Mouse (Mus musculus) heart, postnatal 0 days (tissue): Measurements from ENCODE around the gene Abca17. TPM values are rescaled to one million over a fixed set of nuclear protein-coding genes. Genes with fewer than 3 reads are reported as not detected.

Experiments used
- ATAC-seq: fragments of 200-750 bp; cut with Nextera tagmentation; 2 replicates; pipeline ENCODE4 v1.8.0; 2017; ENCODE audit warnings: low read depth, moderate number of reproducible peaks, moderate library complexity; ENCODE audit not compliant: insufficient read depth
- DNase-seq: peaks from one replicate; pipeline ENCODE4 v3.0.0-alpha.2; 2016; ENCODE audit warnings: low spot score
- H3K27ac ChIP-seq: fragments of 300-500 bp; sonication (generic); 2 replicates; pipeline ENCODE4 v1.5.1; 2014; ENCODE audit warnings: low read depth, mild to moderate bottlenecking
- H3K27me3 ChIP-seq: fragments of 300-500 bp; sonication (generic); 2 replicates; pipeline ENCODE4 v1.6.1; 2014; ENCODE audit warnings: low read length, mixed read lengths; ENCODE audit not compliant: control insufficient read depth, insufficient read depth
- H3K36me3 ChIP-seq: fragments of 300-500 bp; sonication (generic); replicated peaks from 2 replicates; pipeline ENCODE4 v1.6.1; 2014; ENCODE audit warnings: low read length, mixed read lengths; ENCODE audit not compliant: control insufficient read depth, insufficient read depth
- H3K4me1 ChIP-seq: fragments of 300-500 bp; sonication (generic); 2 replicates; pipeline ENCODE4 v1.6.1; 2014; ENCODE audit warnings: antibody characterized with exemption; ENCODE audit not compliant: control insufficient read depth, insufficient read depth
- H3K4me2 ChIP-seq: fragments of 300-500 bp; sonication (generic); 2 replicates; pipeline ENCODE4 v1.6.1; 2014; ENCODE audit warnings: low read depth, mild to moderate bottlenecking, low read length, moderate library complexity
- H3K4me3 ChIP-seq: fragments of 300-500 bp; sonication (generic); 2 replicates; pipeline ENCODE4 v1.5.1; 2014; ENCODE audit warnings: low read depth, low read length
- H3K9ac ChIP-seq: fragments of 300-500 bp; sonication (generic); replicated peaks from 2 replicates; pipeline ENCODE4 v1.6.1; 2014; ENCODE audit warnings: low read depth, low read length, mixed read lengths
- H3K9me3 ChIP-seq: fragments of 300-500 bp; sonication (generic); replicated peaks from 2 replicates; pipeline ENCODE4 v1.6.1; 2016; ENCODE audit warnings: low read length; ENCODE audit not compliant: control insufficient read depth
- CTCF ChIP-seq: IDR thresholded peaks from 2 replicates; pipeline ENCODE4 v1.5.1; 2016; ENCODE audit warnings: antibody characterized with exemption, control low read depth, low read depth
- EP300 ChIP-seq: IDR thresholded peaks from 2 replicates; pipeline ENCODE4 v1.6.1; 2016; ENCODE audit warnings: antibody characterized with exemption, low read depth
- WGBS: fragments of 180-500 bp; shearing (Covaris S2); extraction: QIAGEN DNeasy Blood & Tissue Kit; methylation state at CpG from one replicate; pipeline ENCODE4 v1.1.7; 2014; 5-methylcytosine and 5-hydroxymethylcytosine counted together
- polyA plus RNA-seq: library from polyadenylated mRNA; unstranded; fragments of >200 nt; fragmentation: Nextera tagmentation; extraction: Ambion mirVana; gene quantifications from 2 replicates; pipeline ENCODE4 v1.2.1, GENCODE M21; 2015
- total RNA-seq: library from RNA; depleted of rRNA; stranded (reverse); fragments of >200 nt; gene quantifications from 2 replicates; pipeline ENCODE4 v1.2.3, GENCODE M21; 2014; ENCODE audit warnings: low replicate concordance

Gene Abca17
- total and polyA plus RNA-seq, 2 experiments from 2014 or later, result not detected

DNA sequence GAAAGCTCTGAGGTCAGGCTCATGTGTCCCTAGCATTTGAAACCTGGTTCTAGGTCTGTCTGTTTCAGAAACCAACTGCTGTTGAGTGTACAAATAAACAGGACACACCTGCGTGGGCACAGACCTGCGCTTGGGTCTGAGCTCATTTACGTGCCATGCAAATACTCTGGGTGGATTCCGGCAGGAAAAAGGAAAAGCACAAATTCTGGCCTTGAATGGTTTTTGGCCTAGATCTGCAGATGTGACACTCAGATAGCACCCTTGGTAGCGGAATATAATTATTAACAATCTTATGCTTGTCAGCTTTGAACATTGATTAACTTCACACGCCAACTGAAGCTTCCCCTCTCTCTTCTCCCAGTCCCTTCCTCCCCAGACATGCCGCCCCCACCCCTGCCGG, 4.4 kb upstream of the Abca17 start:
- DNase-seq (no peak), ATAC-seq (no peak)
- no peak overlapping the region for H3K27ac ChIP-seq
- no peaks in the 10 kb centered on the region for H3K36me3 ChIP-seq
- no peak overlapping the region for H3K9ac ChIP-seq
- 83% methylated on average over 8 of the region's 8 CpGs for WGBS
- peaks cover 7% of the 10 kb centered on the region; the same call in 1 of the 2 replicates for H3K4me1 ChIP-seq
- no peak for TF ChIP-seq EP300
- no peak for TF ChIP-seq CTCF
- H3K27me3 ChIP-seq, result peaks cover 9% of the 10 kb centered on the region
- H3K9me3 ChIP-seq, result no peaks in the 10 kb centered on the region
- no peak overlapping the region for H3K4me3 ChIP-seq
- no peak overlapping the region for H3K4me2 ChIP-seq

DNA sequence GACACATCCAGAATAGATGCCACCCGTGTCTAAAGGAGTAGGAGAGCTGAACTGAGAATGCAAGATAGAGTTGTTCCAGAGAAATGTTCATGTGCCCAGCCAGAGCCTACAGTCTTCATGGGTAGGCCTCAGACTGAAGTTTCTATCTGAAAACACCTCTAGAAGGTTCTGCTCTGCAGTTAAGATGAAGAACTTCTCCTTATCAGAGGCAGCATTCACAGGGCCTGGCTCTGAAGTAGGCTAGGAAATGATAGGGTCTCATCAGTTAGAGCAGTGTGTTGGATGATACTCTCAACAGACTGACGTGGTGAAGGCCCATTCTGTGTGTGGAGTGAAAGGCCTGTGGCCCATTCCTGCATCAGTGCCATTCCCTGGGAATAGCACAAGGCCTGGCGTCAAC, 3.1 kb upstream of the Abca17 start:
- H3K9ac ChIP-seq, result no peak overlapping the region
- H3K4me3 ChIP-seq, result no peak overlapping the region
- TF ChIP-seq CTCF (no peak), EP300 (no peak)
- no peaks in the 10 kb centered on the region for H3K36me3 ChIP-seq
- H3K27ac ChIP-seq, result no peak overlapping the region
- H3K27me3 ChIP-seq, result peaks cover 18% of the 10 kb centered on the region
- 83% methylated on average over 3 of the region's 3 CpGs for WGBS
- H3K4me2 ChIP-seq, result no peak overlapping the region
- H3K9me3 ChIP-seq, result no peaks in the 10 kb centered on the region
- DNase-seq, result no peak
- no peak for ATAC-seq
- peaks cover 7% of the 10 kb centered on the region; the same call in 1 of the 2 replicates for H3K4me1 ChIP-seq

DNA sequence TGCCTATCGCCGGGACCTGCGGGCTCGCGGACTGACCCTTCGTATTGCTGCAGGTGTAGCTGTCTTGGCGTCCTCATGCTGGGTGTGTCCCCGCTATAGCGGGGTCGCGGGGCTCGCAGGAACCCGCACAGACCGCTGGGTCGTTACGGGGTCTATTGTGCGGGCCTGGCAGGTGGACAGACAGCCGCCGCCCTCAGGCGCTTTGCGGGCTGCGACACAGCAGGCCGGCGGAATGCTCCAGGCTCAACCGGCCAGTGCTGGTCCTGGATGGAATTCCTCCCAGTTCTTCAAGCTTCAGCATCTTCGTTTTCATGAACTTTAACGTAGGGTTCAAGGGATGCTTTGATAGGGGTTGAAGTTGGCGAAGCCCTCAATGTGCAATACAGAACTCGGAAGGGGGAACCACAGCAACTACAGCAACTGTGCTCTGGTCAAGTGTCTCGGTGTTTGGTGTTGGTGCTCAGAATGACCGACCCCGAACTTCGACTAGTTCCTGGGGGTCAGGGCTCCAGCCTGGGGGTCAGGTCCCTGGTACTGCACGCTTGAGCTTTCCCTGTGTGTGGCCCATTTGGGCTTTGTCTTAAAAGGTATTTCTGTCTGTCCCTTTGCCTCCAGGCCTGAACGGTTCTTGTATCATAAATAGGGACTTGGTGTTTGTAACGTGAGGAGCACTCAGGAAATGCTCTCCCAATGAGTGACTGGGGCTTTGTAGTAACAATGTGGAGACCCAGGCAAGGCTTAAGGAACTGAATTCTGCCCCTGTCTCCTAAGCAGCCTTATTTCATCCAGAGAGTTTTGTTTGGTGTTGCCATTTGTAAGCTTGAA, 1.7 kb upstream of the Abca17 start:
- 6% methylated on average over 35 of the region's 36 CpGs for WGBS
- H3K9me3 ChIP-seq, result no peaks in the 10 kb centered on the region
- DNase-seq (no peak), ATAC-seq (peak; percentile 48)
- no peak for TF ChIP-seq EP300
- no peak for TF ChIP-seq CTCF
- H3K27ac ChIP-seq, result peak overlapping the region; percentile 43
- H3K9ac ChIP-seq, result peak overlapping the region; percentile 79
- H3K27me3 ChIP-seq, result peaks cover 18% of the 10 kb centered on the region
- no peaks in the 10 kb centered on the region for H3K36me3 ChIP-seq
- H3K4me2 ChIP-seq, result peak overlapping the region; percentile 97
- H3K4me1 ChIP-seq, result peaks cover 7% of the 10 kb centered on the region; the same call in 1 of the 2 replicates
- peak overlapping the region; percentile 76 for H3K4me3 ChIP-seq

DNA sequence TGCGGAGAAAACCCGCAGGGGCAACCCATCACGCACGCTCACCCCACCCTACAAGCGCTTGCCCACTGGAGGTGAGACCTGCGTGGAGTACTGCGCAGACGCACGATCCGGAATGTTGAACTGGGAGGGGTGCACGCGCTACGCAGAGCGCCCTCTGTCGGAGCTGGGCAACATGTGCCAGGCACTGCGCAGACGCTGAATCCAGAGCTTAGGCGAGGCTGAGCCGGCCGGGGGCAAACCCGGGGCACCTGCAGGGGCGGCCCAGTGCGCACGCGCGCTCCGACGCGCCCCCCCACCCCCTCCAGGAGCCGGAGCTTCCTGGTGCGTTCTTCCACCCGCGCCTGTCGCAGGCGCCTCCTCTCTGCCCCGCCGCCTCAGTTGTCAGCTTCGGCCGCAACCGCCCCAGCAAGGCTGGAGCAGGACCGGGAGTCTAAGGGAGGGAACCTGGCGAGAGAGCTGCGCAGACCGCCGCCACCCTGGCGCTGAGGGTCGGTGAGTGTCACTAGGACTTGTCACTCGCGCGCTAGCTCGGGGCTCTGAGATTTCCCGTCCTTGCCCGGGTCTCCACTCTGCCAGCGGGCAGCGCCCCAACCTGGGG, 991 bp upstream of the Abca17 start, which contains the start of gene Abca3:
Gene Abca3 (plus strand): TSS at position 191 of the 598 bp plus-strand sequence.
- Histone ChIP-seq H3K4me3 (peak within 1 kb of the TSS; percentile 76), H3K4me2 (peak within 1 kb of the TSS; percentile 97), H3K36me3 (no peaks in the 10 kb centered on the region), H3K9me3 (no peaks in the 10 kb centered on the region), H3K4me1 (peaks cover 7% of the 10 kb centered on the region; the same call in 1 of the 2 replicates), H3K27me3 (peaks cover 18% of the 10 kb centered on the region), H3K27ac (peak within 1 kb of the TSS; percentile 43), H3K9ac (peak within 1 kb of the TSS; percentile 79)
- WGBS, result under 1% methylated on average over 52 of the region's 55 CpGs
- TF ChIP-seq EP300 (no peak), CTCF (peak; percentile 79)
- DNase-seq (peak; percentile 92), ATAC-seq (peak; percentile 90)

DNA sequence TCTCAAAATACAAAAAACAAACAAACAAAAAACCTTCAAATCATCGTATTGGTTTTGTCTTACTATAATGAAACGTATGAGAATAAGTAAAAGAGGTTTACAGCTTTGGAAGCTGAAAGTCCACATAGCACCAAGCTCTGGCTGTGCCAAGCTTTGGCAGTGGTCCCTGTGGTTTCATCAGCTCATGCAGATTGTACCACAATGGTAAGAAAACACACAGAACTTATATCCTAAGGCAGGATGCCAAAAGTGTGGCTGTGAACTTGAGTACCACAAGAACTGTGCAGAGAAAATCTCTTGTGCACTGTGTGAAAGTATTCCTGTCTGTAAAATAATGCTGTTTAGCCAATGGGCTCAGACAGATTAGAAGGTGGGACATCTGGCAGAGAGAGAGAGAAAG, 1.7 kb downstream of the Abca17 start:
- Histone ChIP-seq H3K36me3 (no peaks in the 10 kb centered on the region), H3K4me3 (no peak overlapping the region), H3K27me3 (peaks cover 18% of the 10 kb centered on the region), H3K9ac (no peak overlapping the region), H3K4me1 (peaks cover 7% of the 10 kb centered on the region; the same call in 1 of the 2 replicates), H3K27ac (no peak overlapping the region), H3K9me3 (no peaks in the 10 kb centered on the region), H3K4me2 (no peak overlapping the region)
- no peak for ATAC-seq
- WGBS, result 64% methylated on average over 2 of the region's 2 CpGs
- DNase-seq, result no peak
- TF ChIP-seq CTCF (no peak), EP300 (no peak)
